Mouse (Mus musculus) liver, embryonic 16.5 days (tissue): ENCODE measurements around the gene Gapvd1. TPM values are rescaled to one million over a fixed set of nuclear protein-coding genes. Genes with fewer than 3 reads are reported as not detected.
"Not testable (repeated sequence)": the region's sequence is repeated elsewhere in the genome, so short reads cannot be mapped to it uniquely, and the experiment has no call there.

Source experiments
- ATAC-seq: fragments of 200-750 bp; cut with Nextera tagmentation; 2 replicates; pipeline ENCODE4 v1.8.0; 2017; ENCODE audit warnings: low read depth, mild to moderate bottlenecking, moderate number of reproducible peaks, moderate library complexity
- H3K27ac ChIP-seq: fragments of 300-500 bp; sonication (generic); 2 replicates; pipeline ENCODE4 v1.5.1; 2014; ENCODE audit warnings: mild to moderate bottlenecking, low read length
- H3K27me3 ChIP-seq: fragments of 300-500 bp; sonication (generic); 2 replicates; pipeline ENCODE4 v1.6.1; 2014; ENCODE audit warnings: low read depth, low read length, mixed read lengths; ENCODE audit not compliant: control insufficient read depth, insufficient read depth
- H3K36me3 ChIP-seq: fragments of 300-500 bp; sonication (generic); 2 replicates; pipeline ENCODE4 v1.6.1; 2014; ENCODE audit warnings: mild to moderate bottlenecking; ENCODE audit not compliant: control insufficient read depth, insufficient read depth
- H3K4me1 ChIP-seq: fragments of 300-500 bp; sonication (generic); 2 replicates; pipeline ENCODE4 v1.6.1; 2014; ENCODE audit warnings: low read depth, low read length, mixed read lengths; ENCODE audit not compliant: control insufficient read depth
- H3K4me2 ChIP-seq: fragments of 300-500 bp; sonication (generic); 2 replicates; pipeline ENCODE4 v1.6.1; 2014; ENCODE audit warnings: low read depth, low read length, mixed read lengths
- H3K4me3 ChIP-seq: fragments of 300-500 bp; sonication (generic); 2 replicates; pipeline ENCODE4 v1.5.1; 2014; ENCODE audit warnings: low read depth, mild to moderate bottlenecking, low read length
- H3K9ac ChIP-seq: fragments of 300-500 bp; sonication (generic); 2 replicates; pipeline ENCODE4 v1.6.1; 2014; ENCODE audit warnings: low read depth, low read length
- H3K9me3 ChIP-seq: fragments of 300-500 bp; sonication (generic); replicated peaks from 2 replicates; pipeline ENCODE4 v1.6.1; 2016; ENCODE audit warnings: low read length; ENCODE audit not compliant: control insufficient read depth
- WGBS: fragments of 180-500 bp; shearing (Covaris S2); extraction: QIAGEN DNeasy Blood & Tissue Kit; methylation state at CpG from one replicate; pipeline ENCODE4 v1.1.7; 2014; ENCODE audit not compliant: insufficient replicate concordance; 5-methylcytosine and 5-hydroxymethylcytosine counted together
- polyA plus RNA-seq: library from polyadenylated mRNA; unstranded; fragments of >200 nt; fragmentation: Nextera tagmentation; extraction: Ambion mirVana; gene quantifications from 2 replicates; pipeline ENCODE4 v1.2.1, GENCODE M21; 2015

Gapvd1 gene
- 91.2 and 94.6 TPM in 2 replicates for polyA plus RNA-seq

- H3K9ac ChIP-seq: peak within 1 kb of the TSS; percentile 99
- H3K27me3 ChIP-seq: no peaks in the 10 kb centered on the region
- under 1% methylated on average over 14 of the region's 14 CpGs for WGBS
- H3K4me3 ChIP-seq: peak within 1 kb of the TSS; percentile 96
- no peaks in the 10 kb centered on the region for H3K36me3 ChIP-seq
- no peak for ATAC-seq
- H3K4me1 ChIP-seq: peaks cover 28% of the 10 kb centered on the region
- H3K9me3 ChIP-seq: no peaks in the 10 kb centered on the region
- peak within 1 kb of the TSS; percentile 73 for H3K4me2 ChIP-seq
- peak within 1 kb of the TSS; percentile 97 for H3K27ac ChIP-seq
These were observed at the start of gene Gapvd1 for GRCm38 (mm10) chr2:34754551-34755358. Gene Gapvd1 (minus strand): TSS chr2:34755232.

DNA sequence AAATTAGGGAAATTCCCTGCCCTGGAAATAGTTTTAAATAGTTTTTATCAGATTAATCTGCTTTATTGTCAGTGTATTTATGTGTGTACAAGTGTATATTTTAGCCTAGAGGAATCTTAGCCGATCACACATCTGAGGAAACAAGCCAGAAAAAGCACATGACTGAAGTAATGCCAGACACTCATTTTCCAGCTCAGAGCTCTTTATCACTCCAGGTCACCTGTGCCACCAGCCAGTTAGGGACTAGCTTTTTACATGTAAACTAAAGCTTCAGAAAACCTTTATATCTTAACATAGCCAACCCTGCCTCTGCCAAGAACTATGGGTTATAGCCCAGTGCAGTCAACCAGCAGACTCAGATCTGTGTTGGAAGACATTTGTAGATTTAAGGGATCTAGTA is 49.8 kb upstream of the Gapvd1 start:
- peak overlapping the region; percentile 57 for H3K9ac ChIP-seq
- H3K9me3 ChIP-seq: no peaks in the 10 kb centered on the region
- H3K4me3 ChIP-seq: peak overlapping the region; percentile 56
- H3K4me1 ChIP-seq: peaks cover 59% of the 10 kb centered on the region
- H3K27ac ChIP-seq: peak overlapping the region; percentile 95
- peak overlapping the region; percentile 63 for H3K4me2 ChIP-seq
- 22% methylated on average over 1 of the region's 1 CpGs for WGBS
- H3K27me3 ChIP-seq: no peaks in the 10 kb centered on the region
- peaks cover 31% of the 10 kb centered on the region for H3K36me3 ChIP-seq
- ATAC-seq: peak; percentile 46

DNA sequence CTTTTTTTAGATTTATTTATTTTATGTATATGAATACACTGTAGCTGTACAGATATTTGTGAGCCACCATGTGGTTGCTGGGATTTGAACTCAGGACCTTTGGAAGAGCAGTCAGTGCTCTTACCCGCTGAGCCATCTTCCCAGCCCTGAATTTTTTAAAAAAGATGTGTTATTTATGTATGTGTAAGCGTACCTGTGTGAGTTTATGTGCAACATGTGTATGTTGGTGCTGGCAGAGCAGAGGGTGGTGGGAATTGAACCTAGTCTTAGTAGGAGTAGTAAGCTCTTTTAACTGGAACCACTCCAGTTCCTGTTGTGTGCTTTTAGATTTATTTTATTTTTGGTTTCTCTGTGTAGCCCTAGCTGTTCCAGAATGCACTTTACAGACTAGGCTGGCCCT is 49.1 kb upstream of the Gapvd1 start:
- Histone ChIP-seq H3K9ac (peak overlapping the region; percentile 57), H3K36me3 (peaks cover 30% of the 10 kb centered on the region), H3K4me1 (peaks cover 52% of the 10 kb centered on the region), H3K4me2 (peak overlapping the region; percentile 63), H3K9me3 (no peaks in the 10 kb centered on the region), H3K27me3 (no peaks in the 10 kb centered on the region), H3K4me3 (peak overlapping the region; percentile 56), H3K27ac (peak overlapping the region; percentile 95)
- WGBS: 84% methylated on average over 2 of the region's 2 CpGs
- ATAC-seq: no peak

DNA sequence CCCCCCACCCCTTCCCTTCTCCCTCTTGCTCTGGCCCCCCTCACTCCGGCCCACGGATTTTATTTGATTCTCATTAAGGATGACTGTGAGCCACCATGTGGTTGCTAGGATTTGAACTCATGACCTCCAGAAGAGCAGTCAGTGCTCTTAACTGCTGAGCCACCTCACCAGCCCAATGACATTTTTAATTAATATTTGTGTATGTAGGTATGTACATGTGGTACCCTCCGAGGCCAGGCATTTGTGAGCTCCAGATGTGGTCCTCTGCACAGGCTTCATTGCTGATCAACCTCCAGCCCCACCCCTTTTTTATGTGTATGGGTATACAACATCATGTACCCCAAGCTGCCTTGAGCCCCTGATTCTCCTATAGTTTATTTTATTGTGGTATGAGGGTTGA is 48.7 kb upstream of the Gapvd1 start:
- peaks cover 26% of the 10 kb centered on the region for H3K36me3 ChIP-seq
- peak overlapping the region; percentile 95 for H3K27ac ChIP-seq
- peaks cover 50% of the 10 kb centered on the region for H3K4me1 ChIP-seq
- WGBS: 70% methylated on average over 3 of the region's 3 CpGs
- no peak for ATAC-seq
- peak overlapping the region; percentile 63 for H3K4me2 ChIP-seq
- peak overlapping the region; percentile 57 for H3K9ac ChIP-seq
- no peaks in the 10 kb centered on the region for H3K27me3 ChIP-seq
- H3K4me3 ChIP-seq: peak overlapping the region; percentile 56
- no peaks in the 10 kb centered on the region for H3K9me3 ChIP-seq

- H3K9me3 ChIP-seq, H3K27me3 ChIP-seq: not testable (repeated sequence)
- Histone ChIP-seq H3K4me1 (peaks cover 48% of the 10 kb centered on the region), H3K9ac (peak overlapping the region; percentile 90), H3K4me2 (peak overlapping the region; percentile 42), H3K27ac (peak overlapping the region; percentile 93), H3K36me3 (peaks cover 22% of the 10 kb centered on the region), H3K4me3 (peak overlapping the region; percentile 74)
- under 1% methylated on average over 28 of the region's 32 CpGs for WGBS
- ATAC-seq: peak; percentile 25
These were observed 47.7 kb upstream of the Gapvd1 start for GRCm38 (mm10) chr2:34802565-34803245.

DNA sequence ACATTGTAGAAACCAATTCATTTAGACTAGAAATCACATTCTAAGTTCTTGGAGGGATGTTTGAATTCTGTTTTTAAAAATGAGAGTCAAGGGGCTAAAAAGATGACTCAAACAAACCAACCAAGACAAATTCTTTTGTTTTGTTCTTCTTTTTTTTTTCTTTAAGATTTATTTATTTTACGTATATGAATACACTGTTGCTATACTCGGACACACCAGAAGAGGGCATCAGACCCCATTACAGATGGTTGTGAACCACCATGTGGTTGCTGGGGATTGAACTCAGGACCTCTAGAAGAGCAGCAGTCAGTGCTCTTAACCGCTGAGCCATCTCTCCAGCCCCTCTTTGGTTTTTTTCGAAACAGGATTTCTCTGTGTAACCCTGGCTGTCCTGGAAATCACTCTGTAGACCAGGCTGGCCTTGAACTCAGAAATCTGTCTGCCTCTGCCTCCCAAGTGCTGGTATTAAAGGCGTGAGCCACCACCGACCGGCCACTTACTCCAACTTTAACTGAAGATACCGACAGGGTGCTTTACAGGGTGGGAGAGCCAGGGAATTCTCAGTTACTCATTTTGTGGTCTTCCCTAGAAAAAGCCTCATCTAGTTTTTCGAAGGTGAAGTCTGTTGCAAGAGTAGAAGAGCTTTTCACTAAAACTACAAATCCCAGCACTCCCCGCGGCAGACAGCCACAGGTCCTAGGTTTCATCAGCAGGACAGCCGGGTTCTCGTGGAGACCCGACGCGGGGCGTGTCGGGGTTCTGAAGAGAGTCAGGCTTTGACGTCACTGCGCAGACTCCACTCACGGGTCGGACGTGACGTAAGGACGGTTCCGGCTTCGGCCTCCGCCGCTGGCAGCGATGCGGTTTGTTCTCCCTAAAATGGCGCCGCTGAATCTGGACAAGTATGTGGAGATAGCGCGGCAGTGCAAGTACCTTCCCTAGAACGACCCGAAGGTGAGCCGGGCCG is 46.8 kb upstream of the Gapvd1 start:
- H3K4me1 ChIP-seq: peaks cover 42% of the 10 kb centered on the region

DNA sequence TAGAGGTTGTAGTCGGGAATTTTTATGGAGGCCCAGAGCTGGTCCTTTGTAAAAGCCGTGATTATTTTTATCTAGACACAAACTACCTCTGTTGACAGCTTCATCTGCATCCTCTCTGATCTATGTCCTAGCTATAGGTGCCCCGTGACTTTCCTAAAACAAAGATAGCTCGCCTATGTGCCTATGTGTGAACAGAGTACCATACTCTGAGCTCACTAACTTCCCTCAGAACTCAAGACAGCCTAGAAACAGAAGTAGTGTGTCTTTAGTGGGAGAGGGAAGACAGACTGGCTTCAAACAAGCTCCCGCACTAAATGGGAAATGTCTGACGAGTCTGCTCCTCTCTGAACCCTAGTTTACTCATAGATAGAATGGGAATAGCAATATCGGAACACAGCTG is 45.3 kb upstream of the Gapvd1 start:
- peak overlapping the region; percentile 82 for H3K4me3 ChIP-seq
- WGBS: 29% methylated on average over 7 of the region's 7 CpGs
- no peaks in the 10 kb centered on the region for H3K27me3 ChIP-seq
- peak overlapping the region; percentile 78 for H3K4me2 ChIP-seq
- ATAC-seq: no peak
- peak overlapping the region; percentile 89 for H3K27ac ChIP-seq
- peak overlapping the region; percentile 83 for H3K9ac ChIP-seq
- peaks cover 5% of the 10 kb centered on the region for H3K36me3 ChIP-seq
- H3K4me1 ChIP-seq: peaks cover 31% of the 10 kb centered on the region
- H3K9me3 ChIP-seq: no peaks in the 10 kb centered on the region

More for the DNA sequence above, 46.8 kb upstream of the Gapvd1 start:
- Histone ChIP-seq H3K9ac (peak overlapping the region; percentile 90), H3K4me2 (peak overlapping the region; percentile 18), H3K9me3 (no peaks in the 10 kb centered on the region), H3K27ac (peak overlapping the region; percentile 93), H3K36me3 (peaks cover 16% of the 10 kb centered on the region), H3K4me3 (peak overlapping the region; percentile 74), H3K27me3 (no peaks in the 10 kb centered on the region)
- peak; percentile 86 for ATAC-seq
- WGBS: 5% methylated on average over 39 of the region's 39 CpGs

DNA sequence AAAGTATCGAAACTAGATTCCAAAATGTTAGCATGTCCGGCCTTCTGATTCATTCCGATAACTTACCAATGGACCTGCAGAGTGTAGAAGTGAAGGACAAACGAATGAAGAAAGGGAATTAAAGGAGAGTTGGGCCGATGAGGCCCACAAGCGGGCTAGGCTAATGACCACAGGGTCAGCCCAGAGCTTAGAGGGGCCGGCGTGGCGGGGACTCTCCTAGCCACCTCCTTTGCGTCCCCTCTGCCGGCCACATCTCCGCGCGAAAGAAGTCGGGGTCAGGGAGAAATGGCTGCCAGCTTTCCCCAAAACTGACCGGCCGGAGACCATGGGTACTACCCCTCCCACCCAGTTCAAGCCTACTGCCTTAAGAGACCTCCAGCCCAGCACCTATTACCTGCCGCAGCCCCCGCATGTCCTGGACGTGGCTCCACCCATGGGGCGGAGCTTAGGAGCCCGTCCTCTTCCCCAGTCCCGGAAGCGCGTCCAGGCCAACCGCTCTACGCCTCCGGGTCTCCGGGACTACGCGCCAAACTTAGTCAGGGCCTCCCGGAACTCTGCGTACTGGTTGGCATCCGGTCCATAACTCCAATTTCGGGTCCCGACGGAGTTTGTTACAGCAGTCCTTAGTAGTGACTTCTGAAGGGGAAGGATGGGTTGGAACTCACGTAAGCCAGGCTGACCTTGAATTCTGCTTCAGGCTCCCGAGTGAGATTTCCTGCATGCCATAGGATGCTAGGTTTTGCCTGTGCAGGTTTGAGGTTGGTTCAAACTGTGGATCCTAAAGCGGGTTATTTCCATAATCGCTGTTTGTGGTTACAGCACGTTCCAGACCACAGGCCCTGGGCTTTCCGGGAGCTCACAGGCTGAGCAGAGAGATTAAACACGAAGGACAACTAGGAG is 44.6 kb upstream of the Gapvd1 start, which contains the start of gene Rabepk:
Gene Rabepk, minus strand, starts transcription at position 556 of the 900 bp plus-strand sequence.
- WGBS: 1% methylated on average over 44 of the region's 44 CpGs
- Histone ChIP-seq H3K4me1 (peaks cover 27% of the 10 kb centered on the region), H3K9me3 (no peaks in the 10 kb centered on the region), H3K4me2 (peak within 1 kb of the TSS; percentile 78), H3K27me3 (no peaks in the 10 kb centered on the region), H3K4me3 (peak within 1 kb of the TSS; percentile 82), H3K27ac (peak within 1 kb of the TSS; percentile 89), H3K9ac (peak within 1 kb of the TSS; percentile 83), H3K36me3 (peaks cover 5% of the 10 kb centered on the region)
- peak; percentile 75 for ATAC-seq
